Mouse (Mus musculus) G1E (cell line): ENCODE data around the gene 2010003K11Rik.

ENCODE experiments used
- CTCF ChIP-seq: IDR thresholded peaks from 2 replicates; pipeline ENCODE4 v1.5.1; 2012; ENCODE audit warnings: low read depth, low read length, inconsistent platforms, mixed read lengths
- GATA1 ChIP-seq: IDR thresholded peaks from 2 replicates; pipeline ENCODE4 v1.6.1; 2012; ENCODE audit warnings: borderline replicate concordance, low read length, inconsistent platforms, mixed read lengths
- TAL1 ChIP-seq: conservative IDR thresholded peaks from 2 replicates; pipeline ENCODE4 v1.6.1; 2012; ENCODE audit warnings: low read depth, low read length, inconsistent platforms, mixed read lengths

DNA sequence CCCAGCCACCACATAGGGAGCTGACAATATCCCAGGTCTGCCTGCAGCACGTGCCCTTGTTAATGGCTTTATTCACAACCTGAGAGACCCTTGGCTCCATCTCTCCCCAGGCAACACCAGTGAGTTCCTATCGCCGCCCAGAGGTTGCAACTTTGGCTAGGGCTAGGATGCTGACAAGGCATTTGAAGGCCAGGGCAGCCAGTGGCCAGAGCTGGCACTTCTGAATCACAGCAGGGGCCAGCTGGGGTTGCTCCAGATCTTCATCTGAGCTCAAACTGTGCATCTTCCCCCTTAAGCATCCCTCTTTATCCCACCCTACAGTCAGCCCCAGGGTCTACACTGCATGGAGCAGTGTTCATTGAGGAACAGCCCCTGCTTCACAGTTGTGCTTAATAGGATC lies 23.6 kb downstream of the 2010003K11Rik start:
- TF ChIP-seq CTCF: no peak
- no peak for TF ChIP-seq GATA1
- TF ChIP-seq TAL1: no peak
